ENCODE assay signal across 9 mouse cellular contexts in genomic region chr3:152165014-152165350, GRCm38 (mm10). TPM values are rescaled to one million over a fixed set of nuclear protein-coding genes. Genes with fewer than 3 reads are reported as not detected.
A peak's percentile ranks its signal among the peaks of the same experiment; 100 is the strongest.
DNase-seq lines count a peak whose midpoint lies in the region; ATAC-seq and TF ChIP-seq lines count a peak whose summit lies in the region.
"Had no signal": no experiment of that assay in that cellular context is flagged by ENCODE, and none has a peak within 500 bp of the region (broad histone marks: within the 10 kb centered on the region; RNA-seq: fewer than 3 reads in every experiment).

No protein-coding gene starts in this region.

- WGBS in limb, embryonic 13.5 days = 35% methylated on average over 9 of the region's 9 CpGs
- WGBS in stomach, embryonic 15.5 days = 37% methylated on average over 9 of the region's 9 CpGs

- peaks cover 71% of the 10 kb centered on the region for H3K4me1 ChIP-seq in megakaryocyte, embryonic 14.5 days
- peaks cover 24% of the 10 kb centered on the region for H3K4me1 ChIP-seq in limb, embryonic 13.5 days
- H3K4me1 ChIP-seq in stomach, embryonic 15.5 days = peaks cover 15% of the 10 kb centered on the region

- no peak for TF ChIP-seq CTCF in gastrocnemius, adult 2 months (IDR thresholded peaks at IDR 0.05)

- no peak overlapping the region for H3K27ac ChIP-seq in gastrocnemius, adult 2 months
- H3K27ac ChIP-seq in limb, embryonic 13.5 days = no peak overlapping the region
- H3K27ac ChIP-seq in stomach, embryonic 15.5 days = peak overlapping the region; percentile 62; the same call in 1 of the 2 replicates

- peaks cover 10% of the 10 kb centered on the region for H3K36me3 ChIP-seq in megakaryocyte, embryonic 14.5 days (replicated peaks; ENCODE audit: low read length)
- H3K36me3 ChIP-seq in limb, embryonic 13.5 days = no peaks in the 10 kb centered on the region
- no peaks in the 10 kb centered on the region for H3K36me3 ChIP-seq in stomach, embryonic 15.5 days

- peak overlapping the region; percentile 83 for H3K4me3 ChIP-seq in gastrocnemius, adult 2 months
- peak overlapping the region; percentile 93 for H3K4me3 ChIP-seq in megakaryocyte, embryonic 14.5 days (replicated peaks)
- peak overlapping the region; percentile 57 for H3K4me3 ChIP-seq in limb, embryonic 13.5 days
- peak overlapping the region; percentile 53 for H3K4me3 ChIP-seq in stomach, embryonic 15.5 days (replicated peaks)
- H3K4me3 ChIP-seq: myocyte had no signal

- intact Hi-C loops in gastrocnemius, adult 2 months (cut with DNase I) = no loop called here
- intact Hi-C loops in gastrocnemius, postnatal 14 days (cut with DNase I; ENCODE audit: low total_unique reads) = no loop called here

- peaks cover 11% of the 10 kb centered on the region for H3K9me3 ChIP-seq in megakaryocyte, embryonic 14.5 days
- no peaks in the 10 kb centered on the region for H3K9me3 ChIP-seq in limb, embryonic 13.5 days
- no peaks in the 10 kb centered on the region for H3K9me3 ChIP-seq in stomach, embryonic 15.5 days

- H3K9ac ChIP-seq in limb, embryonic 13.5 days = peak overlapping the region; percentile 70; the same call in 1 of the 2 replicates
- H3K9ac ChIP-seq in stomach, embryonic 15.5 days = 0 out of 2 replicates have a peak overlapping the region, but pooled peaks have one; percentile 32

- DNase-seq in gastrocnemius, adult 2 months = no peak
- no peak for DNase-seq in gastrocnemius, postnatal 14 days
- DNase-seq in natural killer cell, adult 2 months (ENCODE audit: low spot score in 2 of 2) = no peak
- no peak for DNase-seq in adrenal gland, adult 2 months

- H3K4me2 ChIP-seq in limb, embryonic 13.5 days (replicated peaks) = peak overlapping the region; percentile 100
- peak overlapping the region; percentile 93 for H3K4me2 ChIP-seq in stomach, embryonic 15.5 days

- H3K27me3 ChIP-seq in megakaryocyte, embryonic 14.5 days (replicated peaks) = peaks cover 17% of the 10 kb centered on the region
- H3K27me3 ChIP-seq in limb, embryonic 13.5 days = peaks cover 37% of the 10 kb centered on the region
- H3K27me3 ChIP-seq in stomach, embryonic 15.5 days (replicated peaks) = no peaks in the 10 kb centered on the region

- no peak for ATAC-seq in megakaryocyte, adult 5-6 weeks (ENCODE audit: poor library complexity, severe bottlenecking)
- no peak for ATAC-seq in limb, embryonic 13.5 days (ENCODE audit: low FRiP score, low read depth)
- peak; percentile 38; the same call in 1 of the 2 replicates for ATAC-seq in stomach, embryonic 15.5 days (ENCODE audit: insufficient read depth, low FRiP score, low read depth)

RNA-seq across cellular contexts. Expression of gene Gipc2, which starts 1.0 kb away (rescaled TPM):
- total RNA-seq in gastrocnemius, adult 2 months (2021) = under 1 TPM; 0.69 to 0.75 TPM
- 1 to 10 TPM in 1 of 2 experiments, under 1 TPM in 1; 0.82 to 1.1 TPM for total RNA-seq in gastrocnemius, postnatal 14 days (2021)
- 2.4 TPM in 1 of 2 replicates, not detected in the other for polyA plus RNA-seq in megakaryocyte, embryonic 14.5 days (2012; ENCODE audit: insufficient read depth, low replicate concordance)
- total RNA-seq in megakaryocyte, adult 5-6 weeks (2015) = not detected in 2 replicates
- total RNA-seq in megakaryocyte, adult 5-6 weeks (2017) = 0.44 TPM in 1 of 2 replicates, not detected in the other
- polyA plus RNA-seq in limb, embryonic 13.5 days (2015; fragmentation: Nextera tagmentation; extraction: Ambion mirVana) = 2.7 and 3.3 TPM in 2 replicates
- 57.5 and 78.6 TPM in 2 replicates for polyA plus RNA-seq in stomach, embryonic 15.5 days (2015; fragmentation: Nextera tagmentation; extraction: Ambion mirVana)
- 1 to 10 TPM in 1 of 2 experiments, under 1 TPM in 1; 0.52 to 1.1 TPM for total RNA-seq in adrenal gland, adult 2 months (2021)
- 0.11 and 0.20 TPM in 2 replicates for polyA plus RNA-seq in adrenal gland, adult 2 months (2012; rRNA removed)

RNA-seq across cellular contexts. Expression of gene Dnajb4, which starts 45.1 kb away (rescaled TPM):
- 10 to 100 TPM; 45.5 to 85.8 TPM for total RNA-seq in gastrocnemius, adult 2 months (2021)
- total RNA-seq in gastrocnemius, postnatal 14 days (2021) = 10 to 100 TPM; 45.4 to 48.2 TPM
- 5.3 TPM in 1 of 2 replicates, not detected in the other for polyA plus RNA-seq in megakaryocyte, embryonic 14.5 days (2012; ENCODE audit: insufficient read depth, low replicate concordance)
- total RNA-seq in megakaryocyte, adult 5-6 weeks (2015) = 7.8 and 11.2 TPM in 2 replicates
- 10.8 and 12.3 TPM in 2 replicates for total RNA-seq in megakaryocyte, adult 5-6 weeks (2017)
- 34.2 and 37.2 TPM in 2 replicates for polyA plus RNA-seq in limb, embryonic 13.5 days (2015; fragmentation: Nextera tagmentation; extraction: Ambion mirVana)
- polyA plus RNA-seq in stomach, embryonic 15.5 days (2015; fragmentation: Nextera tagmentation; extraction: Ambion mirVana) = 30.9 and 34.9 TPM in 2 replicates
- total RNA-seq in adrenal gland, adult 2 months (2021) = 10 to 100 TPM; 44.1 to 63.9 TPM
- polyA plus RNA-seq in adrenal gland, adult 2 months (2012; rRNA removed) = 4.1 and 4.4 TPM in 2 replicates

RNA-seq across cellular contexts. Expression of gene Fubp1, which starts 45.2 kb away (rescaled TPM):
- 10 to 100 TPM; 30.1 to 36.8 TPM for total RNA-seq in gastrocnemius, adult 2 months (2021)
- total RNA-seq in gastrocnemius, postnatal 14 days (2021) = 10 to 100 TPM; 31.5 to 35.2 TPM
- 205 and 764 TPM in 2 replicates for polyA plus RNA-seq in megakaryocyte, embryonic 14.5 days (2012; ENCODE audit: insufficient read depth, low replicate concordance)
- total RNA-seq in megakaryocyte, adult 5-6 weeks (2015) = 74.7 and 84.8 TPM in 2 replicates
- 135 and 140 TPM in 2 replicates for total RNA-seq in megakaryocyte, adult 5-6 weeks (2017)
- 325 and 338 TPM in 2 replicates for polyA plus RNA-seq in limb, embryonic 13.5 days (2015; fragmentation: Nextera tagmentation; extraction: Ambion mirVana)
- 191 and 208 TPM in 2 replicates for polyA plus RNA-seq in stomach, embryonic 15.5 days (2015; fragmentation: Nextera tagmentation; extraction: Ambion mirVana)
- total RNA-seq in adrenal gland, adult 2 months (2021) = 100 to 1,000 TPM; 118 to 137 TPM
- polyA plus RNA-seq in adrenal gland, adult 2 months (2012; rRNA removed) = 71.8 and 97.5 TPM in 2 replicates
